ENCODE assay signal across 29 mouse cellular contexts in genomic region chr4:150531869-150532268, GRCm38 (mm10).
DNase-seq lines count a peak whose midpoint lies in the region; ATAC-seq and TF ChIP-seq lines count a peak whose summit lies in the region.
"Had no signal": no experiment of that assay in that cellular context is flagged by ENCODE, and none has a peak within 500 bp of the region (broad histone marks: within the 10 kb centered on the region; RNA-seq: fewer than 3 reads in every experiment).

No protein-coding gene starts in this region.

- peak; percentile 28; the same call in 1 of the 2 replicates for ATAC-seq in hindbrain, embryonic 15.5 days (ENCODE audit: low FRiP score, low read depth)
- no peak for ATAC-seq in hindbrain, embryonic 14.5 days (ENCODE audit: low FRiP score)
- ATAC-seq in lung, postnatal 0 days = peak; percentile 57
- 0 out of 2 replicates have a peak, but pooled peaks have one; percentile 30 for ATAC-seq in limb, embryonic 15.5 days (ENCODE audit: insufficient number of reproducible peaks, low FRiP score, low TSS enrichment, low read depth)
- ATAC-seq in heart, embryonic 11.5 days (replicated peaks; ENCODE audit: insufficient number of reproducible peaks, low FRiP score, low TSS enrichment) = no peak
- ATAC-seq: forebrain, embryonic 13.5 days; inflammation-experienced regulatory T-cells, adult 6 months; liver, embryonic 12.5 days; liver, postnatal 0 days had no signal

- no peak overlapping the region for H3K27ac ChIP-seq in hindbrain, embryonic 15.5 days (replicated peaks)
- H3K27ac ChIP-seq in hindbrain, embryonic 14.5 days = no peak overlapping the region
- no peak overlapping the region for H3K27ac ChIP-seq in lung, postnatal 0 days (ENCODE audit: low read length)
- no peak overlapping the region; the same call in 1 of the 2 replicates for H3K27ac ChIP-seq in limb, embryonic 15.5 days
- no peak overlapping the region for H3K27ac ChIP-seq in heart, embryonic 11.5 days (ENCODE audit: low read depth, low read length)
- H3K27ac ChIP-seq: forebrain, embryonic 13.5 days; heart, adult 2 months; limb, embryonic 12.5 days; liver, embryonic 12.5 days; midbrain, embryonic 10.5 days had no signal

- H3K27me3 ChIP-seq in hindbrain, embryonic 15.5 days = no peaks in the 10 kb centered on the region
- no peaks in the 10 kb centered on the region for H3K27me3 ChIP-seq in hindbrain, embryonic 14.5 days (ENCODE audit: control insufficient read depth, insufficient read depth, low read length)
- H3K27me3 ChIP-seq in lung, postnatal 0 days (replicated peaks; ENCODE audit: insufficient read depth, low read length) = no peaks in the 10 kb centered on the region
- H3K27me3 ChIP-seq in limb, embryonic 15.5 days = no peaks in the 10 kb centered on the region
- no peaks in the 10 kb centered on the region for H3K27me3 ChIP-seq in heart, embryonic 11.5 days (ENCODE audit: control insufficient read depth, insufficient read depth, low read length)
- H3K27me3 ChIP-seq: forebrain, embryonic 13.5 days; limb, embryonic 12.5 days; liver, embryonic 12.5 days had no signal

- no peaks in the 10 kb centered on the region for H3K9me3 ChIP-seq in hindbrain, embryonic 15.5 days
- H3K9me3 ChIP-seq in hindbrain, embryonic 14.5 days (ENCODE audit: control insufficient read depth, low read length) = no peaks in the 10 kb centered on the region
- no peaks in the 10 kb centered on the region for H3K9me3 ChIP-seq in lung, postnatal 0 days (ENCODE audit: low read length)
- H3K9me3 ChIP-seq in limb, embryonic 15.5 days = no peaks in the 10 kb centered on the region
- no peaks in the 10 kb centered on the region for H3K9me3 ChIP-seq in heart, embryonic 11.5 days (replicated peaks; ENCODE audit: control insufficient read depth, low read length)
- H3K9me3 ChIP-seq: forebrain, embryonic 13.5 days; G1E; limb, embryonic 12.5 days; liver, embryonic 12.5 days; midbrain, embryonic 10.5 days had no signal

- TF ChIP-seq EP300 in lung, postnatal 0 days (IDR thresholded peaks at IDR 0.05) = no peak

- no peak overlapping the region for H3K4me2 ChIP-seq in hindbrain, embryonic 15.5 days
- H3K4me2 ChIP-seq in hindbrain, embryonic 14.5 days (replicated peaks) = no peak overlapping the region
- no peak overlapping the region for H3K4me2 ChIP-seq in lung, postnatal 0 days (replicated peaks; ENCODE audit: low read depth, low read length)
- H3K4me2 ChIP-seq in limb, embryonic 15.5 days = no peak overlapping the region
- H3K4me2 ChIP-seq in heart, embryonic 11.5 days = no peak overlapping the region
- H3K4me2 ChIP-seq: forebrain, embryonic 13.5 days; limb, embryonic 12.5 days; liver, embryonic 12.5 days had no signal

- peak; percentile 16 for DNase-seq in gastrocnemius, adult 18-20 months (ENCODE audit: low spot score)
- DNase-seq in gastrocnemius, postnatal 4 days (ENCODE audit: low spot score in 2 of 2) = no peak
- no peak for DNase-seq in hindbrain, embryonic 14.5 days (ENCODE audit: low spot score)
- peak; percentile 46 for DNase-seq in lung, postnatal 0 days (ENCODE audit: low spot score)
- DNase-seq in lung, postnatal 36 days = no peak
- DNase-seq: adrenal gland, adult 8-10 months; cerebellum, adult 2 months; cerebellum, postnatal 14 days; gastrocnemius, postnatal 10 days; heart, adult 2 months; kidney, adult 2 months; kidney, postnatal 10 days; layer of hippocampus, postnatal 36 days; liver, postnatal 0 days; right cerebral cortex, postnatal 25 days; spleen, adult 18-20 months; thymus, adult 2 months; thymus, postnatal 36 days had no signal

- peaks cover 14% of the 10 kb centered on the region; the same call in 1 of the 2 replicates for H3K36me3 ChIP-seq in hindbrain, embryonic 15.5 days
- H3K36me3 ChIP-seq in hindbrain, embryonic 14.5 days (replicated peaks; ENCODE audit: control insufficient read depth, insufficient read depth) = peaks cover 32% of the 10 kb centered on the region
- no peaks in the 10 kb centered on the region for H3K36me3 ChIP-seq in lung, postnatal 0 days (ENCODE audit: insufficient read depth, low read length)
- peaks cover 16% of the 10 kb centered on the region for H3K36me3 ChIP-seq in limb, embryonic 15.5 days
- peaks cover 3% of the 10 kb centered on the region; the same call in 1 of the 2 replicates for H3K36me3 ChIP-seq in heart, embryonic 11.5 days (ENCODE audit: control insufficient read depth, insufficient read depth, low read length)

- TF ChIP-seq CTCF in lung, postnatal 0 days (IDR thresholded peaks at IDR 0.05) = no peak

- H3K4me3 ChIP-seq in hindbrain, embryonic 15.5 days = no peak overlapping the region
- no peak overlapping the region for H3K4me3 ChIP-seq in hindbrain, embryonic 14.5 days (replicated peaks; ENCODE audit: low read length)
- no peak overlapping the region for H3K4me3 ChIP-seq in lung, postnatal 0 days (ENCODE audit: low read depth, low read length)
- H3K4me3 ChIP-seq in limb, embryonic 15.5 days = no peak overlapping the region
- H3K4me3 ChIP-seq in heart, embryonic 11.5 days (ENCODE audit: low read depth, low read length) = no peak overlapping the region
- H3K4me3 ChIP-seq: erythroblast, embryonic 14.5 days; forebrain, embryonic 13.5 days; heart, adult 2 months; limb, embryonic 12.5 days; liver, embryonic 12.5 days; midbrain, embryonic 10.5 days; myocyte had no signal

- no peak overlapping the region for H3K9ac ChIP-seq in hindbrain, embryonic 15.5 days
- no peak overlapping the region for H3K9ac ChIP-seq in hindbrain, embryonic 14.5 days
- H3K9ac ChIP-seq in lung, postnatal 0 days (replicated peaks; ENCODE audit: low read depth) = no peak overlapping the region
- no peak overlapping the region for H3K9ac ChIP-seq in limb, embryonic 15.5 days
- no peak overlapping the region for H3K9ac ChIP-seq in heart, embryonic 11.5 days (ENCODE audit: low read depth, low read length)
- H3K9ac ChIP-seq: forebrain, embryonic 13.5 days; limb, embryonic 12.5 days; liver, embryonic 12.5 days; liver, postnatal 0 days had no signal

- 67% methylated on average over 7 of the region's 7 CpGs for WGBS in hindbrain, embryonic 15.5 days
- 70% methylated on average over 7 of the region's 7 CpGs for WGBS in hindbrain, embryonic 14.5 days
- 52% methylated on average over 7 of the region's 7 CpGs for WGBS in lung, postnatal 0 days
- WGBS in limb, embryonic 15.5 days = 60% methylated on average over 7 of the region's 7 CpGs
- 74% methylated on average over 7 of the region's 7 CpGs for WGBS in heart, embryonic 11.5 days (ENCODE audit: insufficient replicate concordance)

- peaks cover 5% of the 10 kb centered on the region for H3K4me1 ChIP-seq in hindbrain, embryonic 15.5 days (replicated peaks)
- peaks cover 13% of the 10 kb centered on the region for H3K4me1 ChIP-seq in hindbrain, embryonic 14.5 days (replicated peaks; ENCODE audit: control insufficient read depth, insufficient read depth, low read length)
- H3K4me1 ChIP-seq in lung, postnatal 0 days (ENCODE audit: insufficient read depth, low read depth, low read length) = no peaks in the 10 kb centered on the region
- H3K4me1 ChIP-seq in limb, embryonic 15.5 days = peaks cover 2% of the 10 kb centered on the region; the same call in 1 of the 2 replicates
- no peaks in the 10 kb centered on the region for H3K4me1 ChIP-seq in heart, embryonic 11.5 days (ENCODE audit: control insufficient read depth, insufficient read depth, low read length)

Comparison
In these comparisons a context has a peak if more than half of its experiments do, and no peak if none do; other contexts are left out.
1. DNase-seq: peak in gastrocnemius, adult 18-20 months (single experiment) and lung, postnatal 0 days (single experiment); none in gastrocnemius, postnatal 4 days (0 of 2), hindbrain, embryonic 14.5 days (single experiment) and lung, postnatal 36 days (single experiment).
2. ATAC-seq: peak in hindbrain, embryonic 15.5 days (single experiment), lung, postnatal 0 days (single experiment) and limb, embryonic 15.5 days (single experiment); none in hindbrain, embryonic 14.5 days (single experiment) and heart, embryonic 11.5 days (single experiment).